Mouse (Mus musculus) left cerebral cortex, adult 8-10 months (tissue): ENCODE measurements at regions not wholly inside any gene's neighbourhood (a gene's known extent, or its start where the extent isn't known, plus 50 kb on each side); places are given as distances from the start of the nearest gene placed in this dataset.

Source experiments
- DNase-seq, 2 experiments: peaks; one replicate each; pipeline ENCODE4 v3.0.0; 2022; ENCODE audit warnings: low spot score in 2 of 2

DNA sequence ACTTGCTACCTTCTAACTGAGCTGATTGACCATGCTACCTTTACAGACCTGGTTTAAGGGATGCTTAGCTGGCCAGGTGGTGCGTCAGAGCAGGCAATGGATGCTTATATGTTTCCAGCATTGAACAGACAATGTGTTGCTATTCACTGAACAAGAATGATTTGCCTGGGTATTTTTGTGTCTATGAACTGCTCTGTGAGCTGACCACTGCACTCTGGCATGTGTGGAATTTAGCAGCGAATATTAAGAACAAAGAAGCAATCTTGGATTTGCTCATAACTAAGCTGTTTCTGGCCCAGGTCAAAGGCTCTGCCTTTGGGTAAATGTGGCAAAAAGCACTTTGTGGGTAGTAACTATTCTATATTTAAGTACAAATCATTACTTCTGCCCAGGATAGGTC, 58.3 kb upstream of the Ccdc39 start:
- no peak for DNase-seq

- no peak for DNase-seq
Measured at GRCm38 (mm10) chr3:33903326-33903725, 59.2 kb upstream of the Ccdc39 start.

DNA sequence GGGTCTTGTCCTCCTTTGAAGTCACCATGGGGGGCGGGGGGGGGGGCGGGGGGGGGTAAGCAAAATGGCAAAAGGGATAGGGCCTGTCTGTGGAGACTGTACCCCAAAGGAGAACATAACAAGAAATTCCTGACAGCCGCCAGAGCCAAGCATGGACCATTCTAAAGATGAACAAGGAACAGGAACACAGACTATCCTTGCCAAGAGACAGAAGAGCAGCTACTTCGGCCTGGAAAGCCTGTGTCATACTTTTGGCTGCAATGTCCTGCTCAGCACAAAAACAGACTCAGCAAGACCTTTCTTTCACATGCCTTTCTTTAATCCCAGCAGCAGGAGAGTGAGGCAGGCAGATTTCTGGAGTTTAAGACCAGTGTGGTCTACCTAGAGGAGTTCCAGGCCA, 59.7 kb upstream of the Ccdc39 start:
- DNase-seq = no peak

GRCm38 (mm10) chr3:33904854-33905678, 61.0 kb upstream of the Ccdc39 start:
- no peak for DNase-seq

DNA sequence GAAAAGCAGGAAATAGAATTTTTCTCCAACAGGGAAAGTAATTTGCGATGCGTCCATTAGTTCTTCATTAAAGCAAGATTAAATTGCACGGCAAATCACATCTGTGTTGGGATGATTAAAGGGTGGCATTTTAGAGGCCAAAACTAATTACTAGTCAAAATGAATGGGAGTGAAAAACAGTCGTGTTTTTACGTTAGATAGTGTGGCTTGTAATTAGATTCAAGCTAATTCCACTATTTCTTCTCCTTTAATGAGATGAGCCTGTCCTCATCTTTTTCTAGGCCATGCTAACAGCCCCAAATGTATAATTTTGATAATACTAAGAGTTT, 61.5 kb upstream of the Ccdc39 start:
- no peak for DNase-seq

DNA sequence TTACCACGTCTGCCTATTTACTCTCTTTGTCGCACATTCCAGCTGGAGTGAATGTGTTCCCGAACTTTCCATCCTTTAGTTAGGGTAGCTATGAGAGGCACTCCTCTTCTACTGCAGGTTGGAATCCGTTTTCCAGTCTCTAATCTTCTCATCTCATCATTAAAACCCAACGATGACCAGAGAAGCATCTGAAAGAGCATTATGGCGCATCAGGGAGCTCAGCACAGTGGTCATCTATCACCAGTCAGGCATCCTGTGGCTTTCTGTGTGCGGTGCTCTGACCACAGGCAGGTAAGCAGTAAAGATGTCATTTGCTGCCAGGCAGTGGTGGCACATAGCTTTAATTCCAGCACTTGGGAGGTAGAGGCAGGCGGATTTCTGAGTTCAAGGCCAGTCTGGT, 63.0 kb upstream of the Ccdc39 start:
- DNase-seq = no peak

- no peak for DNase-seq
Measured at GRCm38 (mm10) chr3:33911559-33911958, 67.4 kb upstream of the Ccdc39 start.

GRCm38 (mm10) chr3:33913470-33913869, 69.4 kb upstream of the Ccdc39 start:
- no peak for DNase-seq

GRCm38 (mm10) chr3:33914386-33914785, 70.3 kb upstream of the Ccdc39 start:
- no peak for DNase-seq

DNA sequence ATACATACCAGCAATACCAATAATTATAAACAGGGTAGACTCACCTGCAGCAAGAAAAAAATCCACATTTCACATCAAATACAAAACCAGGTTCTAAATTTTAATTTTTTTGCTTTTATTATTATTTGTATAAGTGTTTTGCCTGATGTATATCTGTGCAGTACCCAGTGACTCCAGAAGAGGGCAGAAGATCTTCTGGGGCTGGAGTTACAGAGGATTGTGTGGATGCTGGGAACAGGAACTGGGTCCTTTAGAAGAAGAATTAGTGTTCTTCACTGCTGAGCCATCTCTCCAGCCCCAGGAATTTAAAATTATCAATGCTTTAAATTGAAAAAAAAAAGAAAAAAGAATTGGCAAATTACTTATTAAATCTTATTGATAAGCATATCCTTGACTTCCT, 71.7 kb upstream of the Ccdc39 start:
- DNase-seq = no peak

DNA sequence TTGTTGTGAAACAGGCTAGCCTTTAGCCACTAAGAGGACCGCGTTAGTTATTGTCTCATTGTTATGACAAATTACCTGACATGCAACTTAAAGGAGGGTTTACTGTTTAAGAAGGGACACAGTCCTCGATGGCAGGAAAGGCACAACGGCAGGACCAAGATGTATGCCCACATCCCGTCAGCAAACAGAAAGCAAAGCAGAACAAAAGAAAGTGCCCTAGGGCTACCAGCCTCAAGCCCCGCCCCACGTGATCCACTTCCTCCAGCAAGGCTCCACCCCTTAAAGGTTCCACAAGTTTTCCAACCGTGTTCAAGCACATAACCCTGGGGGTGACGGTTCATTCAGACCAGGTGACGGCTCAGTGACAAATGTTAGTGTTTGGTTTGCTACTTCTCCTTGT, 72.2 kb upstream of the Ccdc39 start:
- DNase-seq = no peak

GRCm38 (mm10) chr3:33916818-33917217, 72.7 kb upstream of the Ccdc39 start:
- DNase-seq = no peak

- peak; percentile 27 to 79 for DNase-seq
Measured at GRCm38 (mm10) chr3:33918785-33919184, 74.7 kb upstream of the Ccdc39 start.

GRCm38 (mm10) chr3:33925072-33925471, 81.0 kb upstream of the Ccdc39 start:
- DNase-seq = no peak

DNA sequence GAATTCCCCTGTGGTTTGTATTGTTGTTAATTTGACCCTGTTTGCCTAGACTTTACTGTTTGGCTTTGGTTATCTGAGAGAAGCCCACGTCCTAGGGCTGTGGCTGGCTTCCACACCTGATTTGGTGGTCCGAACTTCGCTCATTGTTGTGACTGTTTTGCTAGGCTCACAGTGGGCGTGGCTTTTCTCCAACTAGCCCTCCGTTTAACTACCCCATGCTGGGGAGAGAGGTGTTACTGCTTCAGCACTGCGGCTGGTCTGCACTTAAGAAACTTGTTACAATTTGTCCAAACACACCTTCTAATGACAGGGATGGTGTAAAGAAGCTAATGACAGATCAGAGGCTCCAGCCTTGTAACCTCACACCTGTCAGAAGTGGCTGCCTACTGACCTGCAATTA, 64.7 kb upstream of the Fxr1 start:
- no peak for DNase-seq

DNA sequence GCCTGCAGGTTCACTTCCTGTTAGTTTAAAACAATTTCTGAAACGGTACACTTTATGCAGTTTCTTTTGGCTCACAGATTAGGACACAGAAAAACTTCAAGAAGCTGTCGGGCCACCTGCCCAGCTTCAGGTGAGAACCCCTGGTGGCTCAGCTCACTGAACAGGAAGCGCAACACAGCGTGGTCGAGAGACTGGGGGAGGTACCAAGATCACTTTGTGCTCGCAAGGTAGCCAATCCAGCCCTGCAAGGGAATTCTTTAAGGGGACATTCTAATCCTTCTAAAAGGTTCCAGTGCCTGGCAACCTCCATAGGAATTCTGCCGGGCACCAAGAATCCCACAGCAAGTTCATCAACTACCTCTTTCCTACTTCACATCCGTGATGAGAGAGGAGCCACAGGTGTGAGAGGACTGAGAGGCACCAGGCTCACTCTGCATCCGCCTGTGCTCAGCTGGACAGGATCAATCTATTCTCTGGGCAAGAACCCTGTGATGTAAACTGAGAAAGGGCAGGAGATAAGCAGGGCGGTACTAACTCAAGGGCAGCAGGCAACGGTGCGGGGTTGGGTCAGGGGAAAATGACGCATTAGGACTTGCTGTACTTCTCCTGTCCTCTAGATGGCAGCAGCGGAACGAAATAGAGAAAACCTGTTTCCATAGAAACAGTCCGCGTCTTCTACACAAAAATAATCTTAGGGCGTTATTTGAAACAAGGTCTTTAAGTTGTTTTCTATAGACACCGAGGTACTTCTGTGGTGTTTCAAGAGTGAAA, 63.7 kb upstream of the Fxr1 start:
- peak; percentile 11 to 46 for DNase-seq

GRCm38 (mm10) chr3:33956625-33957023, 63.1 kb upstream of the Fxr1 start:
- no peak for DNase-seq

DNA sequence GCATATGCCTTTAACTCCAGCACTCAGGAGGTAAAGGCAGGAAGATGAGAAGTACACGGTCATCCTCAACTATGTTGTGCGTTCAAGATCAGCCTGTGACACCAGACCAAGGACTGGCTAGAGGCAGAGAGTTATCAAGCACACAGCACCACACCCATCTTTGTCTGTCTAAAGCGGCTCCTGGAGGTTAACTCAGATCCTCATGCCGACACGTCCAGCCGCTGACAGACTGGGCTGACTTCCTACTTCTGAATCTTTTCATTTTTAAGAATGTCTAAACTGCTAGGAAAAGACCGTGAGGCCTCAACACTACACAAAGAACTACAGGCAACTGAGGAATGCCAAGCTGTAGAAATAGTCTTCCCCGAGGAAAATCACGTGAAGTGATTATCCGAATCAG, 62.1 kb upstream of the Fxr1 start:
- no peak for DNase-seq

DNA sequence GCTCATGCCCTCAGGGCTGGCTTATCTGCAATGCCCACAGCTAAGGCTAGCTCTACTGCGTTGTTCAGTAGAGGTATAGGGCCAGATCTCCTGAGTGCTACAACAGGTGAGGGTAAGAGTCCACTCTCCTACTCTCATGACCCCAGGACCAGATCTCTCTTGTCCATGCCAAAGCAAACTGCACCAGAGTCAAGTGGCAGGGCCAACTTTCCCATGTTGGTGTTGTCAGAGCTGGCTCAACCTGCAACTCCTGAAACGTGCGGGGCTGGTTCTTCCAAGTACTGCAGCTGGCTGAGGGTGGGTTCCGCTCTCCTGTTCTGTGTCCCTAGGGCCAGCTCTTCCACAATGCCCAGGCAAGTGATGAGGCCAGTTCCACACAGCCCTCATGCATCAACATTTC, 61.5 kb upstream of the Fxr1 start:
- no peak for DNase-seq

DNA sequence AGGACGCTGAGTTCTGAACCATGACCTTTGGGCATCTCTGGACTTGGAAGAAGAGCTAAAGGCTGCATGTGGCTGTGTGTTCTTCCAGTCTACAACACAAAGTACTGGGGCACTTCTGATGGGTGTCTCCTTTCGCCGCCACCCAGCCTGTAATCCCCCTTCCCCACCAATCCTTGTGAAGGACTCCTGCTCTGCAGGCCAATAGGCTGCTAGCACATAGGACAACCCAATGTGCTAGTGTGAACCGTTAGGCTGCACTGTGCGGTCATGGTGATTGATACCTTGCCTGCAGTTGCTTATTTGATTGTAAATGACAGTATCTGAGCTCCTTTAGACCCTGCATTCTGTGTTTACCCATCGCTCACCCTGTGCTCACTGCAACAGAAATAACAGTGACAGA, 59.5 kb upstream of the Fxr1 start:
- no peak for DNase-seq

- no peak for DNase-seq
Measured at GRCm38 (mm10) chr3:33962938-33963337, 56.8 kb upstream of the Fxr1 start.

GRCm38 (mm10) chr3:33967184-33967583, 52.6 kb upstream of the Fxr1 start:
- DNase-seq = no peak
